Mouse (Mus musculus) liver, embryonic 14.5 days (tissue): Measurements from ENCODE around the gene H2-DMa. TPM values are rescaled to one million over a fixed set of nuclear protein-coding genes. Genes with fewer than 3 reads are reported as not detected.

ENCODE experiments used
- ATAC-seq: fragments of 200-750 bp; cut with Nextera tagmentation; 2 replicates; pipeline ENCODE4 v1.8.0; 2017; ENCODE audit warnings: moderate number of reproducible peaks, mild to moderate bottlenecking, moderate library complexity; ENCODE audit not compliant: insufficient read depth
- DNase-seq, 3 experiments: peaks; one replicate each; pipeline ENCODE4 v3.0.0-alpha.2; 2012 to 2013; ENCODE audit warnings: low read depth in 3 of 3, low spot score in 3 of 3
- H3K27ac ChIP-seq: fragments of 300-500 bp; sonication (generic); 2 replicates; pipeline ENCODE4 v1.5.1; 2014; ENCODE audit warnings: moderate library complexity, mild to moderate bottlenecking, control low read depth, inconsistent platforms
- H3K27me3 ChIP-seq: fragments of 300-500 bp; sonication (generic); 2 replicates; pipeline ENCODE4 v1.6.1; 2014; ENCODE audit warnings: mild to moderate bottlenecking, low read length, moderate library complexity; ENCODE audit not compliant: control insufficient read depth, insufficient read depth
- H3K36me3 ChIP-seq: fragments of 300-500 bp; sonication (generic); replicated peaks from 2 replicates; pipeline ENCODE4 v1.6.1; 2014; ENCODE audit warnings: low read depth; ENCODE audit not compliant: control insufficient read depth, insufficient read depth
- H3K4me1 ChIP-seq, 2 experiments: fragments of 200-500 bp in 1 of 2; fragments of 300-500 bp in 1 of 2; sonication (generic) in 1 of 2; replicated peaks; 2 replicates each; pipeline ENCODE4 v1.6.1; 2012 to 2014; ENCODE audit warnings: antibody characterized with exemption in 1 of 2, inconsistent platforms in 1 of 2, low read length in 1 of 2; ENCODE audit not compliant: control insufficient read depth in 2 of 2, insufficient read depth in 2 of 2
- H3K4me2 ChIP-seq: fragments of 300-500 bp; sonication (generic); 2 replicates; pipeline ENCODE4 v1.6.1; 2014; ENCODE audit warnings: low read depth, mild to moderate bottlenecking, control low read depth, moderate library complexity
- H3K4me3 ChIP-seq, 2 experiments: fragments of 200-500 bp in 1 of 2; fragments of 300-500 bp in 1 of 2; sonication (generic) in 1 of 2; 2 replicates each; pipeline ENCODE4 v1.5.1; 2012 to 2014; ENCODE audit warnings: low read depth in 2 of 2, low read length in 2 of 2, mild to moderate bottlenecking in 2 of 2, control low read depth in 1 of 2, inconsistent platforms in 1 of 2, moderate library complexity in 1 of 2; ENCODE audit not compliant: insufficient read depth in 1 of 2
- H3K9ac ChIP-seq: fragments of 300-500 bp; sonication (generic); replicated peaks from 2 replicates; pipeline ENCODE4 v1.6.1; 2014; ENCODE audit warnings: mild to moderate bottlenecking, control low read depth, moderate library complexity
- H3K9me3 ChIP-seq: fragments of 300-500 bp; sonication (generic); 2 replicates; pipeline ENCODE4 v1.6.1; 2016; ENCODE audit warnings: low read length, mixed read lengths; ENCODE audit not compliant: control insufficient read depth
- CTCF ChIP-seq: IDR thresholded peaks from 2 replicates; pipeline ENCODE4 v1.5.1; 2016; ENCODE audit warnings: antibody characterized with exemption, low read depth, control low read depth
- EP300 ChIP-seq: IDR thresholded peaks from 2 replicates; pipeline ENCODE4 v1.6.1; 2016; ENCODE audit warnings: antibody characterized with exemption, low read depth
- WGBS: fragments of 180-500 bp; shearing (Covaris S2); extraction: QIAGEN DNeasy Blood & Tissue Kit; methylation state at CpG from one replicate; pipeline ENCODE4 v1.1.7; 2014; ENCODE audit not compliant: insufficient replicate concordance; 5-methylcytosine and 5-hydroxymethylcytosine counted together
- polyA plus RNA-seq, 2 experiments: library from polyadenylated mRNA; depleted of rRNA in 1 of 2; stranded (reverse) in 1 of 2; unstranded in 1 of 2; fragments of >200 nt; fragmentation: Nextera tagmentation in 1 of 2; extraction: Ambion mirVana in 1 of 2; gene quantifications; 2 replicates each; pipeline versions ENCODE4 v1.2.1 to v1.2.3; 2012 to 2014

Gene H2-DMa
- polyA plus RNA-seq, 2 experiments: 3.1 to 4.4 TPM

- WGBS: 53% methylated on average over 4 of the region's 4 CpGs
- TF ChIP-seq EP300 (no peak), CTCF (peak; percentile 53; the same call in 1 of the 2 replicates)
- H3K36me3 ChIP-seq: no peaks in the 10 kb centered on the region
- H3K4me2 ChIP-seq: no peak overlapping the region
- peaks cover 0 to 4% of the 10 kb centered on the region in 2 experiments; a peak in 1 of 4 replicates for H3K4me1 ChIP-seq
- no peak overlapping the region for H3K27ac ChIP-seq
- H3K9me3 ChIP-seq: no peaks in the 10 kb centered on the region; the same call in 1 of the 2 replicates
- no peak for ATAC-seq
- no peak for DNase-seq
- no peak overlapping the region for H3K9ac ChIP-seq
- H3K27me3 ChIP-seq: no peaks in the 10 kb centered on the region
- H3K4me3 ChIP-seq: no peak overlapping the region
These were observed 57.8 kb downstream of the H2-DMa start for GRCm38 (mm10) chr17:34177179-34177578.

GRCm38 (mm10) chr17:34179019-34179418, 59.7 kb downstream of the H2-DMa start:
- Histone ChIP-seq H3K27me3 (no peaks in the 10 kb centered on the region), H3K27ac (no peak overlapping the region), H3K4me2 (no peak overlapping the region), H3K4me3 (no peak overlapping the region), H3K4me1 (peaks cover 0 to 4% of the 10 kb centered on the region in 2 experiments; a peak in 1 of 4 replicates), H3K36me3 (no peaks in the 10 kb centered on the region), H3K9me3 (no peaks in the 10 kb centered on the region; the same call in 1 of the 2 replicates), H3K9ac (no peak overlapping the region)
- ATAC-seq: no peak
- WGBS: 43% methylated on average over 6 of the region's 6 CpGs
- DNase-seq: no peak
- TF ChIP-seq CTCF (no peak), EP300 (no peak)

- 43% methylated on average over 13 of the region's 13 CpGs for WGBS
- ATAC-seq (no peak), DNase-seq (no peak)
- Histone ChIP-seq H3K9me3 (no peaks in the 10 kb centered on the region; the same call in 1 of the 2 replicates), H3K9ac (no peak overlapping the region), H3K27me3 (no peaks in the 10 kb centered on the region), H3K4me1 (peaks cover 0 to 4% of the 10 kb centered on the region in 2 experiments; a peak in 1 of 4 replicates), H3K4me2 (no peak overlapping the region), H3K27ac (no peak overlapping the region), H3K36me3 (no peaks in the 10 kb centered on the region), H3K4me3 (no peak overlapping the region)
- TF ChIP-seq CTCF: no peak
- TF ChIP-seq EP300: no peak
These were observed 60.8 kb downstream of the H2-DMa start for GRCm38 (mm10) chr17:34179913-34180859.

- no peak for ATAC-seq
- Histone ChIP-seq H3K27ac (no peak overlapping the region), H3K9me3 (no peaks in the 10 kb centered on the region), H3K36me3 (no peaks in the 10 kb centered on the region), H3K4me2 (no peak overlapping the region), H3K27me3 (peaks cover 5% of the 10 kb centered on the region; the same call in 1 of the 2 replicates), H3K9ac (no peak overlapping the region), H3K4me3 (no peak overlapping the region), H3K4me1 (peaks cover 0 to 4% of the 10 kb centered on the region in 2 experiments; a peak in 1 of 4 replicates)
- DNase-seq: no peak
- WGBS: 56% methylated on average over 15 of the region's 15 CpGs
- no peak for TF ChIP-seq EP300
- no peak for TF ChIP-seq CTCF
These were observed 64.4 kb downstream of the H2-DMa start for GRCm38 (mm10) chr17:34183564-34184219.

- Histone ChIP-seq H3K4me3 (no peak overlapping the region), H3K9ac (no peak overlapping the region), H3K27ac (no peak overlapping the region), H3K4me2 (no peak overlapping the region), H3K36me3 (no peaks in the 10 kb centered on the region), H3K4me1 (no peaks in the 10 kb centered on the region), H3K27me3 (peaks cover 5% of the 10 kb centered on the region; the same call in 1 of the 2 replicates), H3K9me3 (no peaks in the 10 kb centered on the region)
- ATAC-seq (no peak), DNase-seq (no peak)
- TF ChIP-seq EP300 (no peak), CTCF (no peak)
- 77% methylated on average over 9 of the region's 9 CpGs for WGBS
These were observed 66.2 kb downstream of the H2-DMa start for GRCm38 (mm10) chr17:34185526-34185925.
